Mouse (Mus musculus) lung, postnatal 0 days (tissue): ENCODE data around the gene Ryr3. TPM values are rescaled to one million over a fixed set of nuclear protein-coding genes. Genes with fewer than 3 reads are reported as not detected.
"Not testable (repeated sequence)": the region's sequence is repeated elsewhere in the genome, so short reads cannot be mapped to it uniquely, and the experiment has no call there.

Experiments used
- ATAC-seq: fragments of 200-750 bp; cut with Nextera tagmentation; 2 replicates; pipeline ENCODE4 v1.8.0; 2017; ENCODE audit warnings: moderate library complexity
- DNase-seq: peaks from one replicate; pipeline ENCODE4 v3.0.0-alpha.2; 2016; ENCODE audit warnings: low spot score
- H3K27ac ChIP-seq: fragments of 300-500 bp; sonication (generic); 2 replicates; pipeline ENCODE4 v1.5.1; 2014; ENCODE audit warnings: antibody characterized with exemption, mild to moderate bottlenecking, low read length, mixed read lengths
- H3K27me3 ChIP-seq: fragments of 300-500 bp; sonication (generic); replicated peaks from 2 replicates; pipeline ENCODE4 v1.6.1; 2014; ENCODE audit warnings: low read length, mixed read lengths; ENCODE audit not compliant: insufficient read depth
- H3K36me3 ChIP-seq: fragments of 300-500 bp; sonication (generic); 2 replicates; pipeline ENCODE4 v1.6.1; 2014; ENCODE audit warnings: low read length, mixed read lengths; ENCODE audit not compliant: insufficient read depth
- H3K4me1 ChIP-seq: fragments of 300-500 bp; sonication (generic); 2 replicates; pipeline ENCODE4 v1.6.1; 2014; ENCODE audit warnings: antibody characterized with exemption, low read depth, low read length, mixed read lengths; ENCODE audit not compliant: insufficient read depth
- H3K4me2 ChIP-seq: fragments of 300-500 bp; sonication (generic); replicated peaks from 2 replicates; pipeline ENCODE4 v1.6.1; 2014; ENCODE audit warnings: low read depth, mild to moderate bottlenecking, low read length, moderate library complexity, mixed read lengths
- H3K4me3 ChIP-seq: fragments of 300-500 bp; sonication (generic); 2 replicates; pipeline ENCODE4 v1.5.1; 2014; ENCODE audit warnings: low read depth, low read length
- H3K9ac ChIP-seq: fragments of 300-500 bp; sonication (generic); replicated peaks from 2 replicates; pipeline ENCODE4 v1.6.1; 2014; ENCODE audit warnings: low read depth, mild to moderate bottlenecking
- H3K9me3 ChIP-seq: fragments of 300-500 bp; sonication (generic); 2 replicates; pipeline ENCODE4 v1.6.1; 2016; ENCODE audit warnings: low read length, mixed read lengths
- CTCF ChIP-seq: IDR thresholded peaks from 2 replicates; pipeline ENCODE4 v1.5.1; 2016; ENCODE audit warnings: antibody characterized with exemption, mild to moderate bottlenecking
- EP300 ChIP-seq: IDR thresholded peaks from 2 replicates; pipeline ENCODE4 v1.6.1; 2016; ENCODE audit warnings: antibody characterized with exemption, mild to moderate bottlenecking, control low read depth
- WGBS: fragments of 180-500 bp; shearing (Covaris S2); extraction: QIAGEN DNeasy Blood & Tissue Kit; methylation state at CpG from one replicate; pipeline ENCODE4 v1.1.7; 2014; 5-methylcytosine and 5-hydroxymethylcytosine counted together
- polyA plus RNA-seq: library from polyadenylated mRNA; unstranded; fragments of >200 nt; fragmentation: Nextera tagmentation; extraction: Ambion mirVana; gene quantifications from 2 replicates; pipeline ENCODE4 v1.2.1, GENCODE M21; 2015

The Ryr3 gene
- polyA plus RNA-seq, 1 experiment from 2014 or later, result 0.57 TPM

GRCm38 (mm10) chr2:113115897-113116283 lies 101.0 kb downstream of the Ryr3 start:
- 88% methylated on average over 4 of the region's 4 CpGs for WGBS
- Histone ChIP-seq H3K4me2 (no peak overlapping the region), H3K4me3 (no peak overlapping the region), H3K9me3 (no peaks in the 10 kb centered on the region), H3K9ac (no peak overlapping the region), H3K36me3 (no peaks in the 10 kb centered on the region), H3K4me1 (no peaks in the 10 kb centered on the region), H3K27me3 (no peaks in the 10 kb centered on the region), H3K27ac (no peak overlapping the region)
- TF ChIP-seq EP300 (no peak), CTCF (no peak)
- no peak for DNase-seq
- no peak for ATAC-seq

GRCm38 (mm10) chr2:113115248-113115896 lies 101.5 kb downstream of the Ryr3 start:
- Histone ChIP-seq H3K9ac (no peak overlapping the region), H3K4me2 (no peak overlapping the region), H3K27ac (no peak overlapping the region), H3K36me3 (no peaks in the 10 kb centered on the region), H3K4me3 (no peak overlapping the region), H3K4me1 (no peaks in the 10 kb centered on the region), H3K9me3 (no peaks in the 10 kb centered on the region), H3K27me3 (no peaks in the 10 kb centered on the region)
- DNase-seq (no peak), ATAC-seq (no peak)
- TF ChIP-seq EP300 (no peak), CTCF (no peak)
- 73% methylated on average over 4 of the region's 4 CpGs for WGBS

- peak; percentile 23 for DNase-seq
- no peaks in the 10 kb centered on the region for H3K4me1 ChIP-seq
- H3K27ac ChIP-seq, result no peak overlapping the region
- H3K4me2 ChIP-seq, result no peak overlapping the region
- no peak overlapping the region for H3K4me3 ChIP-seq
- H3K9ac ChIP-seq, result no peak overlapping the region
- ATAC-seq, result peak; percentile 56
- H3K36me3 ChIP-seq, result no peaks in the 10 kb centered on the region
- 62% methylated on average over 6 of the region's 6 CpGs for WGBS
- H3K9me3 ChIP-seq, result no peaks in the 10 kb centered on the region
- no peaks in the 10 kb centered on the region for H3K27me3 ChIP-seq
- no peak for TF ChIP-seq CTCF
- TF ChIP-seq EP300, result no peak
Measured at GRCm38 (mm10) chr2:113104609-113105008, 112.3 kb downstream of the Ryr3 start.

- Histone ChIP-seq H3K4me2 (no peak overlapping the region), H3K4me3 (no peak overlapping the region), H3K9me3 (no peaks in the 10 kb centered on the region), H3K9ac (no peak overlapping the region), H3K4me1 (no peaks in the 10 kb centered on the region), H3K36me3 (no peaks in the 10 kb centered on the region), H3K27ac (no peak overlapping the region), H3K27me3 (no peaks in the 10 kb centered on the region)
- 78% methylated on average over 4 of the region's 4 CpGs for WGBS
- no peak for DNase-seq
- TF ChIP-seq EP300 (no peak), CTCF (no peak)
- ATAC-seq, result no peak
Measured at GRCm38 (mm10) chr2:113095184-113095583, 121.7 kb downstream of the Ryr3 start.

- H3K27me3 ChIP-seq, result no peaks in the 10 kb centered on the region
- H3K9me3 ChIP-seq, result no peaks in the 10 kb centered on the region
- no peak overlapping the region for H3K4me3 ChIP-seq
- no peak overlapping the region for H3K9ac ChIP-seq
- 93% methylated on average over 6 of the region's 6 CpGs for WGBS
- no peaks in the 10 kb centered on the region for H3K4me1 ChIP-seq
- ATAC-seq, result no peak
- H3K27ac ChIP-seq, result no peak overlapping the region
- H3K4me2 ChIP-seq, result no peak overlapping the region
- DNase-seq, result no peak
- no peaks in the 10 kb centered on the region for H3K36me3 ChIP-seq
- no peak for TF ChIP-seq EP300
- TF ChIP-seq CTCF, result no peak
Measured at GRCm38 (mm10) chr2:113094088-113094487, 122.8 kb downstream of the Ryr3 start.

- H3K27ac ChIP-seq, result no peak overlapping the region
- no peaks in the 10 kb centered on the region for H3K27me3 ChIP-seq
- H3K9ac ChIP-seq, result no peak overlapping the region
- TF ChIP-seq CTCF (no peak), EP300 (peak; percentile 48; the same call in 1 of the 2 replicates)
- H3K4me1 ChIP-seq, result no peaks in the 10 kb centered on the region
- WGBS, result 38% methylated on average over 1 of the region's 1 CpGs
- ATAC-seq (peak; percentile 66), DNase-seq (peak; percentile 78)
- no peaks in the 10 kb centered on the region for H3K36me3 ChIP-seq
- H3K4me2 ChIP-seq, result no peak overlapping the region
- H3K9me3 ChIP-seq, result no peaks in the 10 kb centered on the region
- no peak overlapping the region for H3K4me3 ChIP-seq
Measured at GRCm38 (mm10) chr2:113092756-113093155, 124.1 kb downstream of the Ryr3 start.

GRCm38 (mm10) chr2:113091316-113091715 lies 125.6 kb downstream of the Ryr3 start:
- ATAC-seq, result peak; percentile 48; the same call in 1 of the 2 replicates

More at GRCm38 (mm10) chr2:113091316-113091715, 125.6 kb downstream of the Ryr3 start:
- H3K36me3 ChIP-seq, H3K9ac ChIP-seq, H3K27ac ChIP-seq, H3K4me1 ChIP-seq, H3K4me3 ChIP-seq, H3K4me2 ChIP-seq, DNase-seq, H3K9me3 ChIP-seq, H3K27me3 ChIP-seq: not testable (repeated sequence)
- WGBS, result 46% methylated on average over 1 of the region's 1 CpGs
